Mouse (Mus musculus): ENCODE data around the gene Aqp2. TPM values are rescaled to one million over a fixed set of nuclear protein-coding genes. Genes with fewer than 3 reads are reported as not detected.
A peak's percentile ranks its signal among the peaks of the same experiment; 100 is the strongest.

The Aqp2 gene
- total RNA-seq, 1 experiment from 2014 or later = 0.82 TPM

GRCm38 (mm10) chr15:99590429-99591084, 11.7 kb downstream of the Aqp2 start, which contains the start of gene Aqp5:
Gene Aqp5 (plus strand): TSS chr15:99590782.
- DNase-seq = peak; percentile 35

- DNase-seq = peak; percentile 56
These were observed 13.3 kb downstream of the Aqp2 start for GRCm38 (mm10) chr15:99592177-99592576.

GRCm38 (mm10) chr15:99592877-99593276, 14.0 kb downstream of the Aqp2 start:
- DNase-seq = no peak

- DNase-seq = no peak
These were observed 16.1 kb downstream of the Aqp2 start for GRCm38 (mm10) chr15:99594951-99595350.

GRCm38 (mm10) chr15:99596056-99596687, 17.3 kb downstream of the Aqp2 start:
- DNase-seq = peak; percentile 87

- no peak for DNase-seq
These were observed 18.0 kb downstream of the Aqp2 start for GRCm38 (mm10) chr15:99596841-99597240.

- no peak for DNase-seq
These were observed 18.7 kb downstream of the Aqp2 start for GRCm38 (mm10) chr15:99597596-99597995.

GRCm38 (mm10) chr15:99599245-99600070, 20.6 kb downstream of the Aqp2 start:
- no peak for DNase-seq

- no peak for DNase-seq
These were observed 22.3 kb downstream of the Aqp2 start, which contains the start of gene Aqp6 for GRCm38 (mm10) chr15:99600986-99601822. Gene Aqp6 (plus strand): TSS chr15:99601400.

GRCm38 (mm10) chr15:99601823-99602120, 22.9 kb downstream of the Aqp2 start:
- no peak for DNase-seq

- DNase-seq = no peak
These were observed 23.5 kb downstream of the Aqp2 start for GRCm38 (mm10) chr15:99602206-99602820.

- no peak for DNase-seq
These were observed 24.4 kb downstream of the Aqp2 start for GRCm38 (mm10) chr15:99603216-99603615.

GRCm38 (mm10) chr15:99605595-99605994, 26.7 kb downstream of the Aqp2 start:
- no peak for DNase-seq

GRCm38 (mm10) chr15:99606515-99606914, 27.7 kb downstream of the Aqp2 start:
- DNase-seq = no peak

GRCm38 (mm10) chr15:99607388-99608113, 28.7 kb downstream of the Aqp2 start:
- no peak for DNase-seq

- no peak for DNase-seq
These were observed 29.7 kb downstream of the Aqp2 start for GRCm38 (mm10) chr15:99608382-99609125.

- no peak for DNase-seq
These were observed 32.7 kb downstream of the Aqp2 start for GRCm38 (mm10) chr15:99611563-99611962.

- DNase-seq = no peak
These were observed 35.4 kb downstream of the Aqp2 start for GRCm38 (mm10) chr15:99614273-99614672.

- no peak for DNase-seq
These were observed 35.9 kb downstream of the Aqp2 start for GRCm38 (mm10) chr15:99614753-99615152.

GRCm38 (mm10) chr15:99615246-99615645, 36.4 kb downstream of the Aqp2 start:
- DNase-seq = no peak

Data from adrenal gland, postnatal 25 days (tissue).